Mouse (Mus musculus) right cerebral cortex, adult 2 months (tissue): ENCODE measurements around the gene Gm20850.
"Not testable (repeated sequence)": the region's sequence is repeated elsewhere in the genome, so short reads cannot be mapped to it uniquely, and the experiment has no call there.

ENCODE experiments used
- DNase-seq, 2 experiments: peaks; one replicate each; pipeline ENCODE4 v3.0.0; 2021 to 2022; ENCODE audit warnings: low spot score in 2 of 2

The Gm20850 gene

GRCm38 (mm10) chrY:75715022-75715421 is at the start of gene Gm20850:
Gene Gm20850, plus strand, starts transcription at chrY:75715322.
- DNase-seq, result not testable (repeated sequence)
